Mouse (Mus musculus) heart, postnatal 0 days (tissue): Measurements from ENCODE around the gene Prok1. TPM values are rescaled to one million over a fixed set of nuclear protein-coding genes. Genes with fewer than 3 reads are reported as not detected.

Experiments
- ATAC-seq: fragments of 200-750 bp; cut with Nextera tagmentation; 2 replicates; pipeline ENCODE4 v1.8.0; 2017; ENCODE audit warnings: low read depth, moderate number of reproducible peaks, moderate library complexity; ENCODE audit not compliant: insufficient read depth
- DNase-seq: peaks from one replicate; pipeline ENCODE4 v3.0.0-alpha.2; 2016; ENCODE audit warnings: low spot score
- H3K27ac ChIP-seq: fragments of 300-500 bp; sonication (generic); 2 replicates; pipeline ENCODE4 v1.5.1; 2014; ENCODE audit warnings: low read depth, mild to moderate bottlenecking
- H3K27me3 ChIP-seq: fragments of 300-500 bp; sonication (generic); 2 replicates; pipeline ENCODE4 v1.6.1; 2014; ENCODE audit warnings: low read length, mixed read lengths; ENCODE audit not compliant: control insufficient read depth, insufficient read depth
- H3K36me3 ChIP-seq: fragments of 300-500 bp; sonication (generic); replicated peaks from 2 replicates; pipeline ENCODE4 v1.6.1; 2014; ENCODE audit warnings: low read length, mixed read lengths; ENCODE audit not compliant: control insufficient read depth, insufficient read depth
- H3K4me1 ChIP-seq: fragments of 300-500 bp; sonication (generic); 2 replicates; pipeline ENCODE4 v1.6.1; 2014; ENCODE audit warnings: antibody characterized with exemption; ENCODE audit not compliant: control insufficient read depth, insufficient read depth
- H3K4me2 ChIP-seq: fragments of 300-500 bp; sonication (generic); 2 replicates; pipeline ENCODE4 v1.6.1; 2014; ENCODE audit warnings: low read depth, mild to moderate bottlenecking, low read length, moderate library complexity
- H3K4me3 ChIP-seq: fragments of 300-500 bp; sonication (generic); 2 replicates; pipeline ENCODE4 v1.5.1; 2014; ENCODE audit warnings: low read depth, low read length
- H3K9ac ChIP-seq: fragments of 300-500 bp; sonication (generic); replicated peaks from 2 replicates; pipeline ENCODE4 v1.6.1; 2014; ENCODE audit warnings: low read depth, low read length, mixed read lengths
- H3K9me3 ChIP-seq: fragments of 300-500 bp; sonication (generic); replicated peaks from 2 replicates; pipeline ENCODE4 v1.6.1; 2016; ENCODE audit warnings: low read length; ENCODE audit not compliant: control insufficient read depth
- CTCF ChIP-seq: IDR thresholded peaks from 2 replicates; pipeline ENCODE4 v1.5.1; 2016; ENCODE audit warnings: antibody characterized with exemption, control low read depth, low read depth
- EP300 ChIP-seq: IDR thresholded peaks from 2 replicates; pipeline ENCODE4 v1.6.1; 2016; ENCODE audit warnings: antibody characterized with exemption, low read depth
- WGBS: fragments of 180-500 bp; shearing (Covaris S2); extraction: QIAGEN DNeasy Blood & Tissue Kit; methylation state at CpG from one replicate; pipeline ENCODE4 v1.1.7; 2014; 5-methylcytosine and 5-hydroxymethylcytosine counted together
- polyA plus RNA-seq: library from polyadenylated mRNA; unstranded; fragments of >200 nt; fragmentation: Nextera tagmentation; extraction: Ambion mirVana; gene quantifications from 2 replicates; pipeline ENCODE4 v1.2.1, GENCODE M21; 2015
- total RNA-seq: library from RNA; depleted of rRNA; stranded (reverse); fragments of >200 nt; gene quantifications from 2 replicates; pipeline ENCODE4 v1.2.3, GENCODE M21; 2014; ENCODE audit warnings: low replicate concordance

The Prok1 gene
- total and polyA plus RNA-seq, 2 experiments from 2014 or later = not detected

DNA sequence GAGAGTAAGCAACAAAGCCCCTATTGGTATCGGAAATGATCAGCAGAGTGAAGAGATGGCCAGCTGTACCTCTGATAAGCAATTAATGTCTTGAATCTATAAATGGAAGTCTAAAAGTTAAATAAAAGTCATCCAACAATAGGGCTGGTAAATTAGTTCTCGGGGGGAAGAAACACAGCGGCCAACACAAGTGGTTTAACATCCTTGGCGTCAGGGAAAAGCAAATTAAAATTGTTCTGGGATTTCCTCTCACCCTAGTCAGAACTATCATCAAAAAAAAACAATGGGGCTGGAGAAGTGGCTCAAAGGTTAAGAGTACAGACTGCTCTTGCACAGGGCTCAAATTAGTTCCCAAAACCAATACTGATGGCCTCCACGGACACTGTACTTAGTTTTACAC is 13.7 kb downstream of the Prok1 start:
- Histone ChIP-seq H3K27me3 (peaks cover 2% of the 10 kb centered on the region; the same call in 1 of the 2 replicates), H3K4me1 (peaks cover 7% of the 10 kb centered on the region; the same call in 1 of the 2 replicates), H3K36me3 (no peaks in the 10 kb centered on the region), H3K9me3 (peaks cover 4% of the 10 kb centered on the region; the same call in 1 of the 2 replicates), H3K4me3 (no peak overlapping the region), H3K27ac (no peak overlapping the region), H3K9ac (no peak overlapping the region), H3K4me2 (no peak overlapping the region)
- 68% methylated on average over 5 of the region's 5 CpGs for whole genome bisulfite sequencing
- DNase-seq (no peak), ATAC-seq (no peak)
- 0 out of 2 replicates have a peak, but pooled peaks have one; percentile 56 for TF ChIP-seq EP300
- no peak for TF ChIP-seq CTCF

GRCm38 (mm10) chr3:107223230-107223629 is 16.3 kb downstream of the Prok1 start:
- Histone ChIP-seq H3K4me3 (no peak overlapping the region), H3K9ac (no peak overlapping the region), H3K36me3 (no peaks in the 10 kb centered on the region), H3K4me1 (0 out of 2 replicates have a peak, but pooled peaks cover 7% of the 10 kb centered on the region), H3K27me3 (peaks cover 15% of the 10 kb centered on the region; the same call in 1 of the 2 replicates), H3K9me3 (peaks cover 4% of the 10 kb centered on the region; the same call in 1 of the 2 replicates), H3K4me2 (no peak overlapping the region), H3K27ac (no peak overlapping the region)
- ATAC-seq (no peak), DNase-seq (no peak)
- no peak for TF ChIP-seq EP300
- TF ChIP-seq CTCF = no peak
- WGBS = 14% methylated on average over 1 of the region's 1 CpGs

- H3K9me3 ChIP-seq = peaks cover 4% of the 10 kb centered on the region; the same call in 1 of the 2 replicates
Observed at GRCm38 (mm10) chr3:107221608-107222007, 17.9 kb downstream of the Prok1 start, which contains the start of gene Cym. TSS of gene Cym (minus strand) at chr3:107221732.

GRCm38 (mm10) chr3:107218572-107218971 is 20.9 kb downstream of the Prok1 start:
- Histone ChIP-seq H3K9me3 (no peaks in the 10 kb centered on the region), H3K4me2 (no peak overlapping the region), H3K9ac (no peak overlapping the region), H3K4me1 (0 out of 2 replicates have a peak, but pooled peaks cover 6% of the 10 kb centered on the region), H3K4me3 (no peak overlapping the region), H3K27me3 (peaks cover 15% of the 10 kb centered on the region; the same call in 1 of the 2 replicates), H3K36me3 (no peaks in the 10 kb centered on the region), H3K27ac (no peak overlapping the region)
- DNase-seq (no peak), ATAC-seq (no peak)
- 81% methylated on average over 7 of the region's 7 CpGs for WGBS
- no peak for TF ChIP-seq CTCF
- TF ChIP-seq EP300 = no peak

More at GRCm38 (mm10) chr3:107221608-107222007, 17.9 kb downstream of the Prok1 start, which contains the start of gene Cym:
- Histone ChIP-seq H3K4me2 (no peak within 1 kb of the TSS), H3K27me3 (peaks cover 15% of the 10 kb centered on the region; the same call in 1 of the 2 replicates), H3K27ac (no peak within 1 kb of the TSS), H3K4me3 (no peak within 1 kb of the TSS), H3K36me3 (no peaks in the 10 kb centered on the region), H3K9ac (no peak within 1 kb of the TSS), H3K4me1 (0 out of 2 replicates have a peak, but pooled peaks cover 7% of the 10 kb centered on the region)
- DNase-seq (no peak), ATAC-seq (no peak)
- 72% methylated on average over 10 of the region's 10 CpGs for WGBS
- TF ChIP-seq EP300 (no peak), CTCF (no peak)

- Histone ChIP-seq H3K36me3 (no peaks in the 10 kb centered on the region), H3K4me1 (no peaks in the 10 kb centered on the region), H3K9me3 (no peaks in the 10 kb centered on the region), H3K9ac (no peak overlapping the region), H3K4me3 (no peak overlapping the region), H3K27me3 (peaks cover 15% of the 10 kb centered on the region; the same call in 1 of the 2 replicates), H3K4me2 (no peak overlapping the region), H3K27ac (no peak overlapping the region)
- ATAC-seq (no peak), DNase-seq (no peak)
- TF ChIP-seq EP300 (no peak), CTCF (no peak)
- WGBS = 79% methylated on average over 3 of the region's 3 CpGs
Observed at GRCm38 (mm10) chr3:107217101-107217480, 22.4 kb downstream of the Prok1 start.
